Mouse (Mus musculus) heart, embryonic 12.5 days (tissue): ENCODE data around the gene Bend4. TPM values are rescaled to one million over a fixed set of nuclear protein-coding genes. Genes with fewer than 3 reads are reported as not detected.

ENCODE experiments used
- ATAC-seq: fragments of 200-750 bp; cut with Nextera tagmentation; 2 replicates; pipeline ENCODE4 v1.8.0; 2017; ENCODE audit warnings: moderate TSS enrichment, moderate library complexity; ENCODE audit not compliant: insufficient number of reproducible peaks, low FRiP score
- H3K27ac ChIP-seq: fragments of 300-500 bp; sonication (generic); 2 replicates; pipeline ENCODE4 v1.5.1; 2016; ENCODE audit warnings: mild to moderate bottlenecking, moderate library complexity; ENCODE audit not compliant: poor library complexity, severe bottlenecking
- H3K27me3 ChIP-seq: fragments of 300-500 bp; sonication (generic); replicated peaks from 2 replicates; pipeline ENCODE4 v1.6.1; 2016; ENCODE audit warnings: mild to moderate bottlenecking, moderate library complexity
- H3K36me3 ChIP-seq: fragments of 300-500 bp; sonication (generic); 2 replicates; pipeline ENCODE4 v1.6.1; 2016; ENCODE audit warnings: mild to moderate bottlenecking, moderate library complexity
- H3K4me1 ChIP-seq: fragments of 300-500 bp; sonication (generic); replicated peaks from 2 replicates; pipeline ENCODE4 v1.6.1; 2016; ENCODE audit warnings: mild to moderate bottlenecking
- H3K4me2 ChIP-seq: fragments of 300-500 bp; sonication (generic); 2 replicates; pipeline ENCODE4 v1.6.1; 2016; ENCODE audit warnings: mild to moderate bottlenecking, moderate library complexity
- H3K4me3 ChIP-seq: fragments of 300-500 bp; sonication (generic); 2 replicates; pipeline ENCODE4 v1.5.1; 2016; ENCODE audit warnings: mild to moderate bottlenecking
- H3K9ac ChIP-seq: fragments of 300-500 bp; sonication (generic); 2 replicates; pipeline ENCODE4 v1.6.1; 2016; ENCODE audit warnings: mild to moderate bottlenecking, moderate library complexity
- H3K9me3 ChIP-seq: fragments of 300-500 bp; sonication (generic); replicated peaks from 2 replicates; pipeline ENCODE4 v1.6.1; 2016; ENCODE audit warnings: mild to moderate bottlenecking, moderate library complexity
- whole genome bisulfite sequencing: fragments of 180-500 bp; shearing (Covaris S2); methylation state at CpG from one replicate; pipeline ENCODE4 v1.1.7; 2016; 5-methylcytosine and 5-hydroxymethylcytosine counted together
- polyA plus RNA-seq: library from polyadenylated mRNA; unstranded; fragments of >200 nt; fragmentation: Nextera tagmentation; extraction: Ambion mirVana; gene quantifications from 2 replicates; pipeline ENCODE4 v1.2.1, GENCODE M21; 2016

The Bend4 gene
- polyA plus RNA-seq, 1 experiment from 2014 or later, result 19.8 TPM

GRCm38 (mm10) chr5:67382556-67382955, 45.6 kb downstream of the Bend4 start:
- H3K4me2 ChIP-seq, result no peak overlapping the region
- ATAC-seq, result no peak
- no peak overlapping the region for H3K27ac ChIP-seq
- H3K4me3 ChIP-seq, result no peak overlapping the region
- no peaks in the 10 kb centered on the region for H3K27me3 ChIP-seq
- peaks cover 17% of the 10 kb centered on the region for H3K36me3 ChIP-seq
- 80% methylated on average over 7 of the region's 7 CpGs for WGBS
- H3K9ac ChIP-seq, result no peak overlapping the region
- H3K4me1 ChIP-seq, result no peaks in the 10 kb centered on the region
- no peaks in the 10 kb centered on the region for H3K9me3 ChIP-seq

GRCm38 (mm10) chr5:67381690-67382089, 46.4 kb downstream of the Bend4 start:
- H3K27ac ChIP-seq, result no peak overlapping the region
- no peak for ATAC-seq
- H3K4me3 ChIP-seq, result no peak overlapping the region
- no peaks in the 10 kb centered on the region for H3K4me1 ChIP-seq
- 86% methylated on average over 2 of the region's 2 CpGs for WGBS
- no peak overlapping the region for H3K4me2 ChIP-seq
- H3K27me3 ChIP-seq, result no peaks in the 10 kb centered on the region
- H3K9me3 ChIP-seq, result no peaks in the 10 kb centered on the region
- H3K9ac ChIP-seq, result no peak overlapping the region
- peaks cover 17% of the 10 kb centered on the region for H3K36me3 ChIP-seq

GRCm38 (mm10) chr5:67377044-67377621, 51.0 kb downstream of the Bend4 start:
- ATAC-seq, result no peak
- Histone ChIP-seq H3K27ac (no peak overlapping the region), H3K36me3 (peaks cover 5% of the 10 kb centered on the region), H3K9ac (no peak overlapping the region), H3K27me3 (no peaks in the 10 kb centered on the region), H3K4me2 (no peak overlapping the region), H3K4me1 (no peaks in the 10 kb centered on the region), H3K9me3 (no peaks in the 10 kb centered on the region), H3K4me3 (no peak overlapping the region)
- WGBS, result 63% methylated on average over 8 of the region's 8 CpGs

GRCm38 (mm10) chr5:67362931-67363330, 65.2 kb downstream of the Bend4 start:
- no peaks in the 10 kb centered on the region for H3K36me3 ChIP-seq
- 54% methylated on average over 2 of the region's 2 CpGs for WGBS

GRCm38 (mm10) chr5:67362316-67362715, 65.8 kb downstream of the Bend4 start:
- Histone ChIP-seq H3K4me1 (no peaks in the 10 kb centered on the region), H3K36me3 (no peaks in the 10 kb centered on the region), H3K4me3 (no peak overlapping the region), H3K27me3 (no peaks in the 10 kb centered on the region), H3K9me3 (no peaks in the 10 kb centered on the region), H3K27ac (no peak overlapping the region), H3K4me2 (no peak overlapping the region), H3K9ac (no peak overlapping the region)
- ATAC-seq, result no peak
- 90% methylated on average over 10 of the region's 10 CpGs for WGBS

More at GRCm38 (mm10) chr5:67362931-67363330, 65.2 kb downstream of the Bend4 start:
- H3K9me3 ChIP-seq, result no peaks in the 10 kb centered on the region
- H3K4me3 ChIP-seq, result no peak overlapping the region
- no peaks in the 10 kb centered on the region for H3K27me3 ChIP-seq
- ATAC-seq, result no peak
- H3K27ac ChIP-seq, result no peak overlapping the region
- no peak overlapping the region for H3K4me2 ChIP-seq
- no peaks in the 10 kb centered on the region for H3K4me1 ChIP-seq
- H3K9ac ChIP-seq, result no peak overlapping the region

GRCm38 (mm10) chr5:67348949-67349348, 79.2 kb downstream of the Bend4 start:
- no peak for ATAC-seq
- Histone ChIP-seq H3K4me1 (no peaks in the 10 kb centered on the region), H3K27ac (no peak overlapping the region), H3K9me3 (no peaks in the 10 kb centered on the region), H3K4me3 (no peak overlapping the region), H3K9ac (no peak overlapping the region), H3K4me2 (no peak overlapping the region), H3K27me3 (no peaks in the 10 kb centered on the region), H3K36me3 (peaks cover 75% of the 10 kb centered on the region)
- 73% methylated on average over 10 of the region's 10 CpGs for WGBS

- Histone ChIP-seq H3K4me1 (no peaks in the 10 kb centered on the region), H3K4me2 (no peak overlapping the region), H3K9me3 (no peaks in the 10 kb centered on the region), H3K36me3 (peaks cover 81% of the 10 kb centered on the region), H3K27me3 (no peaks in the 10 kb centered on the region), H3K9ac (no peak overlapping the region), H3K27ac (no peak overlapping the region), H3K4me3 (no peak overlapping the region)
- 94% methylated on average over 2 of the region's 2 CpGs for WGBS
- ATAC-seq, result no peak
These were observed 81.0 kb downstream of the Bend4 start for GRCm38 (mm10) chr5:67347060-67347459.

Other genes starting within 250 kb of the Bend4 start
- gene Tmem33, start 167.7 kb downstream of the Bend4 start, polyA plus RNA-seq, result 55.5 and 60.9 TPM in 2 replicates
- gene Slc30a9, start 121.4 kb downstream of the Bend4 start, polyA plus RNA-seq, result 150 and 158 TPM in 2 replicates
- gene Shisa3, start 179.6 kb upstream of the Bend4 start, polyA plus RNA-seq, result 2.7 and 2.8 TPM in 2 replicates